Mouse (Mus musculus) inflammation-experienced regulatory T-cells, adult 16 weeks (primary cell): Measurements from ENCODE around the gene Btbd19. TPM values are rescaled to one million over a fixed set of nuclear protein-coding genes. Genes with fewer than 3 reads are reported as not detected.

ENCODE experiments used
- polyA plus RNA-seq: library from polyadenylated mRNA; unstranded; fragments of 100-300 nt; shearing (Covaris generic); gene quantifications from one replicate; pipeline ENCODE4 v1.2.1, GENCODE M21; 2017

Gene Btbd19
- polyA plus RNA-seq, result 61.4 TPM

DNA sequence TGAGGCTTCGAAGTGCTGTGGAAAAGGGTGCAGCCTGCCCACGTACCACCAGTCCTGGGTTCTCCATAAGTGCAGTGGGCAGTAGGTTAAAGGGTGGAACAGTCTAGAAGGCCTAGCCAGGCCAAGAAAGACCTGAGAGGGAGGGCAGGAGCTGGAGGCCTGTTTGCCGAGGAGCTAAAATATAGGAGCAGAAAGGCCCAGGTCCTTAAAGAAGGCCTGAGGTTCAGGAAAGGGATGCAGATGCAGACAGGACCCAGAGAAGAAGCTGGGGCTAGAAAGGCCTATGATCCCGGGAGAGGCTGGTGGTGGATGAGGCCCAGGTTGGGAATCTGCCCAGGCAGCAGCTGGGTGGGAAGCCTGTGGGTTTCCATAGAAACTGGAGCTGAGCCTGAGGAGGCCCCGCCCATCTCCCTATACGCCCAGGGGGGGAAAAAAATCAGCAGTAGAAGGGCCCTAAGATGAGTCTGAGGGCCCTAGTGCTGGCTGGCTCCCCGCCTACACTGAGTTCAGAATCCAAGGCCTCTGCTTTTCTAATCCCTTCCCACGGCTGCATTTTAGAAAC, at the start of gene Btbd19:
Btbd19 (minus strand) TSS at position 378 of the 562 bp plus-strand sequence.

DNA sequence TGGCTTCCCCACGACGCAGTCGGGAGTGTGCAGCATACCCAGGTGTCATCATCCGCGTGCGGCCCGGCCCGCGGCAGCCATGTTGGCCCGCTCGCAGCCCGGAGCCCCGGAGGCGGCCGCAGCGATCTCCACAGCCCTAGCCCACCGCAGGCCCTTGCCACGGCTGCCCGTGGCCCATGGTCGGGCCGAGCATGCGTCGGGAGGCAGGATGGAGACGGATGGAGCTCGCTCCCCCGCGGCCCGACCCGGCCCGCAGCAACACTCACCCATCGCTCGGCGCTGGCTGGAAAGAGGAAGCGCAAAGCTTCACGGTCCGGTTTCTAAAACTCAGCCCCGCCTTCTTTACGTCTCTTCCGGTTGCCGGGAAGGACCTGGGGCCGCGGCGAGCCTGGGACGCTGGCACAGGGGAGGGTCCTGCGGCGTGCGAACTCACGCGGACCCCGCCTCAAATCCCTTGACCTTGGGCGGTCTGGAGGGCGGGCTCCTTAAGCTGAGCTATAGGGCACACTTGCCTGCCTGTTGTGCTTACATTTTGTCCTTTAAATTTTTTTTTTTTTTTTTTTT, 30.3 kb upstream of the Btbd19 start, which contains the start of gene Rps8:
Rps8 (minus strand) TSS at position 452 of the 564 bp plus-strand sequence.

DNA sequence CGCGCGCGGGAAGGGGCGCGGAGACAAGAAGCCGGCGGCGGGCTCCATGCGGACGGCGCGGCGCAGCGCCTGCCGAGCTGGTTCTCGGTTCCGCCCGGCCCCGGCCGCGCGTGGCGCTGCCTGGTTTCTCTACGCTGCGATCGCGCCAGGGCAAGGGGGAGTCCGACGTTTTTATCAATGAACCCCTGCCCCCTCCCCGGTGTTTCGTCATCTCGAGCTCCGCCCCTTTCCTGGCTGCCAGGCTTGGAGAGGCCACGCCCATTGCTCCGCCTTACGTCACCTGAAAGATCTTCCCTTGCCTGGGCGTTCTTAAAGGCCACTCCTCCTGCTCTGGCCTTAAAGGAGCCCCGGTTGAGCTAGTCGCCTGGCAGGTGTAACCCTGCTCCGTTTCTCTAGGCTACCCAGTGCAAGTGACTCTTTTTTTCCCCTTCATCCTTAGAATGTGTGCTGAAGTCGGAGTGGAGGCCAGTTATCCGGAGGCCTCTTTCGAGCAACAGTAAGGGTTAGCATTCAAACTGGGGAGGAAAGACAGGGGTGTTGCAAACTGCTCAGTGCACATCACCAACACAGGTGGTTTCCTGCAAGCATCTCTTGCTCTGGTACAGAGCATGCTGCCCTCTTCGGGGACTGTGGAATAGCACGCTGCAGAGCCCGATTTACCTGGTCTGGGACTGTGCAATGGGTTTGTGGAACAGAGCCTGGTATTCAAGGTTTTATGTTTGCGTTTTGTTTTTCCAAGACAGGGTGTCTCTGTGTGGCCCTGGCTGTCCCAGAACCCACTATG, 8.5 kb upstream of the Btbd19 start, which contains the start of gene Plk3:
Plk3 (minus strand) TSS at position 147 of the 784 bp plus-strand sequence.

DNA sequence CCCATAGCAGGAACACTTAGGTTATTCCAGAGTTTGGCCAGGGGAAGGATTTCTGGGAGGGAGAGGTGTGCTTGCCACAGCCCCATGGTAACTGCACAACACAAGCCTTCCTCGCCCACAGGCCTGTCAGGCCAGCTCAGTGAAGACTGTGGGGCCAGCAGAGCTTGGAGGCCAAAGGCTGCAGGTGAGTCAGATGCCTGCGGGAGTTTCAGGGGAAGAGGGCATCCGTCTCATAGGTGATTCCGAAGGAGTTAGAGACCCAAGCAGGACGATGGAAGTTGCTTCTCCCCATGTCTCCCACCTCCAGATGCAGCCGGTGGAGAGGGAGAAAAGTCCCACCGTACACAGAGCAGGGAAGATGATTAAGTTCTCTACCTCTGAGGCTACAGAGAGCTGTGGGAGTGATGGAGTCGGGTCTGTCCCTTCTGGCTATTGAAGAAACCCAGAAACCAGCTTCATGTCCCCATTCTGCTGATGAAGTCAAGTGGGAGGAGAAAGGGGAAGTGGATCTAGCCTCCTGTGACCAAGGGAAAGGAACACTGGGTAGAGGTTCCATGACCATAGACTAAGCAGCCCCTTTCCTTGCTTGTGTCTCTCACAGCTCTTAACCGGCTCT, 1.3 kb upstream of the Btbd19 start, which contains the start of gene Tctex1d4:
Tctex1d4 (plus strand) TSS at position 120 of the 616 bp plus-strand sequence.

DNA sequence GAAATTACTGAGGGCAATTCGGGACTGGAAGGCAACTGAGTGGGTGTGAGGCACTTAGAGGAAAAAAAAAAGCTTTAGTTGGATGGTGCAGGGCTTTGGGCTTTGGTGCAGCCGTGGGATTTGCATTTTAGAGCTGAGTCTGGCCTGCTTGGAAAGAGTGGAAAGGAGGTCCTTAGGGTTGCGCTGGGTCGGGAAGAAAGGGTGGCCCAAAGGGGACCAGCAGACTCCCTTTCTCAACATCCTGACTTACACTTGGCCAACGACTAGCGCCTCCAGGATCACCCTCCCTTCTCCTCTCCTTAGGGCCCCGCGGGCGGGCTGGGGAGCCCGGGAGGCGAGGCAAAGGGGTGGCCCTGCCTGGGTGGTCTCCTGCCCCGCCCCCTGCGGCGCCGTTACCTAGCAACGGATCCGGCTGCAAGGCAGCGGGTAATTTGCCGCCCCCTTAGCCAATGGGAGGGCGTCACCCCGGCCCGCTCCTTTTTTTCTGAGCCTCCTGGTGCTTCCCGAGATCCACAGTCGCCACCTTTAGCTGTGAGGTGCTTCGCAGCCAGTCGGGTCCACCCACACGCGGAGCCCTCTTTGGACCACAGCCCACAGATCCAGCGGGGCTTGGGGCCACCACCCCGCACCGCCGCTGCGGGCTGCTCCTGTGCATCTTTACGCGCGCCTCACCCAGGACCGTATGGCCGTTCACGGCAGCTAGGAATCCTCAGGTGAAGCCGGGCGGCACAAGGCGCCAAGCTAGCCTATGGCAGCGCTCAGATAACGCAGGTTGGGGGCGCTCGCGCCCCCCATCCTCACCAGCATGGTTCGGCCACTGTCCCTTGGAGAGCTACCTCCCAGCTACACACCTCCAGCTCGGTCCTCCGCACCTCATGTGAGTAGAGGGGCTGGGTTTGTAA, 29.7 kb downstream of the Btbd19 start, which contains the start of gene Ptch2:
Ptch2 (plus strand) TSS at position 525 of the 902 bp plus-strand sequence.

Other genes with a start within 250 kb of the Btbd19 start
- gene Zswim5, start 248.3 kb downstream of the Btbd19 start, polyA plus RNA-seq, result 0.05 TPM
- gene Urod, start 131.3 kb downstream of the Btbd19 start, polyA plus RNA-seq, result 107 TPM
- gene Hectd3, start 130.4 kb downstream of the Btbd19 start, polyA plus RNA-seq, result 11.1 TPM
- gene Eif2b3, start 106.3 kb downstream of the Btbd19 start, polyA plus RNA-seq, result 32.8 TPM
- gene Ptch2, start 29.6 kb downstream of the Btbd19 start, polyA plus RNA-seq, result 0.35 TPM
- gene Tctex1d4, start 1.1 kb upstream of the Btbd19 start, polyA plus RNA-seq, result 1.4 TPM
- gene Plk3, start 8.2 kb upstream of the Btbd19 start, polyA plus RNA-seq, result 3.1 TPM
- gene Rps8, start 30.5 kb upstream of the Btbd19 start, polyA plus RNA-seq, result 478 TPM
- 3.7 TPM for gene Kif2c, start 56.9 kb upstream of the Btbd19 start, polyA plus RNA-seq
- gene Tmem53, start 126.2 kb upstream of the Btbd19 start, polyA plus RNA-seq, result 1.1 TPM
- gene Armh1, start 126.4 kb upstream of the Btbd19 start, polyA plus RNA-seq, result not detected